Mouse (Mus musculus) fibroblast of lung, adult 2 months (primary cell): Measurements from ENCODE around the gene Ccdc171.

Source experiments
- DNase-seq: peaks from one replicate; pipeline ENCODE4 v3.0.0-alpha.2; 2011; ENCODE audit warnings: low read depth

Ccdc171 gene

DNA sequence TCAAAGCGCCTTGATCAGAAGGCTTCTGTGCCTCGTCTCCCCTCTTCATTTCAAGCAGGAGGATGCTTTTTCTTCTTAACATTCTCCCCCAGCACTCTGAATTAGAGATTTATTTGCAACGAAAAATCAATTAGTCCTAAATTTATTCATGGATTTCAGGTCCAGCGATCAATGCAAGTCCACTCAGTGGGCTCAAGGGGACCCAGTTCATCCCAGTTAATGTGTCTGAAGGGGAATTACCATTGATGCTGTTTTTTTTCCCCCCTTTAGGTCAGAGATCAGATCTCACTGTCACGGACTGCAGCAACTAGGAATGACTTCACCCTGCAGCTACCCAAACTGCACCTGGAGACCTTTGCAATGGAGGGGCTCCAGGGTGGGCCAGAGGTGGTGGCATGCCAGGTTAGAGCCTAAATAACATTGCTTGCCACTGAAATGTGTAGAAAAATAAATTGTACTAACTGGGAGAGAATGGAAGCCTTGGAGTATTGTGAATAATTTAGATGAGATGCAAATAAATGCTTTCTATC, 269.6 kb downstream of the Ccdc171 start:
- DNase-seq = no peak

GRCm38 (mm10) chr4:83797976-83798375, 272.6 kb downstream of the Ccdc171 start:
- DNase-seq = no peak

DNA sequence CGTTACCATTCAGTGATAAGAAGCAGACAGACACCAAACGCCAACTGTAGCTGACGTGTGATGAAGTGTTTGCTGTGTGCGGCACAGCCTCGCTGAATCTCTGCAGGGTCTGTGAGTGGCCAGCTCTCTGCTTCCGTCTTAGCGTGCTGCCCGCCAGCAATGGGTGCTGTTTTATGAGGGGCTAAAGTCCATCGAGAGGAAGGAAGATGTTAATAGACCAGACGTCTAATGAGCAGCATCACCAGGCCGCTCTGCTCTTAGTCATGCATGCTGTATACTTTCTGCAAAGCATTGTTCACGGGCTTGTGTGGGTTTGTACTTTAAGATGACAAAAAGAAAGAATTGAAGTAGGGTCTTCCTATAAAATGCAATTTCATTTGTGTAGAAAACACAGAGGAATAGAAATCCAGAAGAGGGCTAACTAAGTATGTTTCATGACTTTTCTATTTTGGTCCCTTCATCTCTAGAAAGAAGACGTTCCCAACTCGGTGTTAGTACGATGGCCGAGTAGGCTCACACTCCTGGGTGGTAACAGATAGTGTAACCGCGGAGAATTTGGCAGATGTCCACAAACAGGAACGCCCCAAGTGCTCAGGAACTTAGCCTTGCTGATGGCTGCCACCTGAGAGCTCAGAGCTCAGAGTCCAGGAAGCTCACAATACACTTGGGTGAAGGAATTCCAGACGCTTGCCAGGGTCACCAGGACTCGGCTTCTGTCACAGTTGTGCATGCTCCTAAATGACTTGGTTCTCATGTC, 273.5 kb downstream of the Ccdc171 start:
- DNase-seq = no peak

- no peak for DNase-seq
Measured at GRCm38 (mm10) chr4:83800402-83800801, 275.1 kb downstream of the Ccdc171 start.

DNA sequence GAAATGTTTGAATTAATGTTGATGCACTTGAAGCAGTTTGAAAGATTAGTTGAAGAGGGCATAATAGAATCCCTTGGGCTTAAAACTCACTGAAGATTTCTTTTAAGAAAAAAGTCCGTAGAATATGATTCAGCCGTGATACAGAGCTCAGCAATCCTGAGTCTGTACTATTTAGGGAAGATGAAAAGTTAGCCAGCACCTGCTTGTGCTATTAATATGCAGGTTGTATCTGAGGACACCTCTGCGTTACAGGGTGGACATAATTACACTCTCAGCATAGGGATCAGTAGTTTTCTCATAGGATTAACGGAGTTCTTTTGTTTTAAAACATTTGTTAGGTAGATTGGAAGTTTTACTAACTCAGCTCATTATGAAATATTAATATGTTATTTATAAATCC, 291.6 kb downstream of the Ccdc171 start:
- no peak for DNase-seq

DNA sequence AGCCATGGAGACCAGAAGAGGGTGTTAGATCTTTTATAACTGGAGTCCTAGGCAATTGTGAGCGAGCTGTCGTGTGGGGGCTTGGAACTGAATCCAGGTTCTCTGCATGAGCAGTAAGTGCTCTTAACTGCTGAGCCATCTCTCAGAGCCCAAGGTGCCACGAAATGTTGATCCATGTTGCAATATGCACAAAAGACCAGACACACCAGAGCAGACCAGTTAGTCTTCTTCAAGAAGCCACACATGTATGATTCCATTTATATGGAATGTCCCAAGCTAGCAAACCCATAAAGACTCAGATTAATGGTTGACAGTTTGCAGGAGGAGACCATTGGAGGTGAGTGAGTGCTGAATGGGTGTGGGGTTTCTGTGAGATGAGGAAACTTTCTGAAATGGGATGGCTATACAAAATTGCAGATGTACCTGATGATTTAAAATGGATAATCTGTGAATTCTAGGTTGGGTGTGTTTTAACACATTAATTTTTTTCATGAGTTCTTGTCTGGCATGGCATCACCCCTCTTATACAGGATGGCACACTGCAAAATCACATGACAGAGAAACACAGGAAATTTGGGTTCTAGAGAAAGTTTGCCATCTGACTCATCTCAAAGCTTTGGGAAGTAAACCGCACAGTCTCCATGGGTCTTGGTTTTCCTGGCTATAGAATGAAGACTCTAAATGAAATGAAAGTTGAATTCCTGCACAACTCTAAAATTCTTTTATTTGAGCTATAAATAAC, 304.5 kb downstream of the Ccdc171 start:
- no peak for DNase-seq

DNA sequence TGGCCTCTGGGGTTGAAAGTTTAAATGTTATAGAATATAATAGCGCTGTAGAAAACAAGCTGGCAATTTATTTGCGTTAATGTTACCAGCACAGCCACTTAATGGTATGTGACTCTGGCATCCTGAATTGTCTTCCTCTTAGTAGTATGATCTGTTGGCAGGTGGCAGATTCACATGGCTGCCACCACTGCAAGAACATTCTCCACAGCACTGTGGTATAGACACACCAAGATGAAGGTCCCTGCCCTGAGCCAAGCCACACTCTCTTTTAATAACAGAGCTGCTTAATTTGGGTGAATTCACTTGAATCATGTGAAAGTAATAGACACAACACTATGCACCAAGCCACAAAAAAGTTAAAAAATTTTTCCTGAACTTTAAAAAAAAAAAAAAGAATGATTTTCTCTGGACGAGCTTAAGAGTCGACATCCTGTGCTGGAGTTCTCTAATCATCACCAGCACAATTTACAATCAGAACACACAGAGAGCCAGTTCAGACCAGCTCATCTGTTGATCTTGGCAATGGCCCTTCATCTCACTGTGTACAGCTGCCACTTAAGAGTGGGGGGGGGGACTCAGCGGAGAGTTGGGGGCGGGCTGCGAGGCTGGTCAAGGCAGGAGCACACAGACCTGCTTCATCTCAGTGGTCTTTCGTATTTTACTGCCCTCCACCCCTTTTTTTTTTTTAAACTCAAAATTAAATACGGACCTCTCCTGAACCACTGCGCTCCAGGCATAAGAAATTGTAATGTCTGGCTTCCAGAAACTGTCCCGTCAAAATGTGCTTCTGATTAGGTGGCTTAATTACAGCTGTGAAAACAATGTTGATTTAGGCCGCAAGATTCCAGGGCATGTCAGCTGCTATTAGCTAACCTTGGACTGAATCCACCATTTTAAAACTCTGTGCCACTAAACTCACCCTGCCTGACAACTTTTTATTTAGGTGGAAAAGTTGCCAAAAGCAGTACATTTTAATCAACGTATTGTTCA, 305.8 kb downstream of the Ccdc171 start:
- peak; percentile 69 for DNase-seq

GRCm38 (mm10) chr4:83839077-83839476, 313.7 kb downstream of the Ccdc171 start:
- no peak for DNase-seq

DNA sequence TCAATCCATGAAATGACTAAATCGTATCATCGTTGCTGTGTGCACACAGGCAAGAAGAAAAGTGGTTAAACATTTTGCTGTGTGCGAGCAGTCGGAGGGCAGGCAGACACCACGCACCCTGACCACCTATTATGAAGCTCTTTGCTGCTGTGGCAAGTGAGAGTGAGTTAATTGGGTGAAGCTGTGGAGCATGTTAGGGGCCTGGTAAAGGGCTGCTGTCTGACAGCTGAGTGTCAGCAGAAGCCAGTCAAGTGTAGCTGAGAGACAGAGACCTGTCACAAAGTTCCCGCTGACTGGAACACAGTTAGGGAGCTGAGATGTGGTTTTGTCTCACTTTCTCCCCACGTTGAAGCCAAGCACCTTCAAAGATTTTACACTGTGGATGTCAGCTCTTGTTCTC, 321.0 kb downstream of the Ccdc171 start:
- DNase-seq = no peak

- no peak for DNase-seq
Measured at GRCm38 (mm10) chr4:83853885-83854284, 328.5 kb downstream of the Ccdc171 start.

- no peak for DNase-seq
Measured at GRCm38 (mm10) chr4:83861706-83862105, 336.4 kb downstream of the Ccdc171 start.

DNA sequence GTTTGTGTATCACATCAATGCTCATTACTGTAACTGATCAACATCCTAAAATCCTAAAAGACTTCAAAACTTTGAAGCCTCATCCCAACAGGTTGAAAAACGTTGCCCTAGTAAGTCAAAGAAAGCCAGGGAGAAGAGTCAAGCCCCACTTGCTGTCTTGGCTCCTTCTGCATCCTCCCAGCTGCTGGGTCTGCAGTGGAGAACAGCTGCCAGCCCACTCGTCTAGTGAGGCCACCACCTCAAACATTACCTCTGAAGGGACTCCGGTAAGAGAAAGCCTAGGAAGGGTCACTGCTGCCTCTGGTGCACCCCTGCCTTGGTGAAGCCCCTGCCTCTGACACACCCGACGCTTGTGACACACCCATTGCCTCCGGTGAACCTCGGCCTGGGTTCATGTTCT, 336.9 kb downstream of the Ccdc171 start:
- DNase-seq = no peak

GRCm38 (mm10) chr4:83876600-83876999, 351.3 kb downstream of the Ccdc171 start:
- no peak for DNase-seq

DNA sequence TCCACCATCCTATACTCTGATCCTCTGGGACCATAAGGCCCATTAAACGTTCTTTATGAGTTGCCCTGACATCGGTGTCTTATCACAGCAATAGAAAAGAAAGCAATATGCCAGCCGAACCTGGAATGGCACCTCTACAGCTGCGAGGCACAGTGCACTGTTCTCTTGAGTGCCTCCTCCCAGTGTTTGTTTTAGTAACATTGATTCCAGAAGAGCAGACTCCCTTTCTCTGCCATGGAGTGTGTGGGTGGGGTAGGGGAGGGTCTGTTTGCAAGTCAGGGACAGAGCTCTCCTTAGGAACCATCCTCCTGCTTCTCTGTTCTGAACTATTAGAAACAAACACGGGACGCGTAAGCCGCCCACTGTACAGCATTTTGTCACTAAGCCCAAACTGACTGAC, 352.9 kb downstream of the Ccdc171 start:
- no peak for DNase-seq

GRCm38 (mm10) chr4:83888459-83889054, 363.2 kb downstream of the Ccdc171 start:
- DNase-seq = no peak

- DNase-seq = no peak
Measured at GRCm38 (mm10) chr4:83902081-83902645, 376.8 kb downstream of the Ccdc171 start.
